Mouse (Mus musculus) liver, embryonic 11.5 days (tissue): ENCODE data around the gene Farp1. TPM values are rescaled to one million over a fixed set of nuclear protein-coding genes. Genes with fewer than 3 reads are reported as not detected.

ENCODE experiments used
- ATAC-seq: fragments of 200-750 bp; cut with Nextera tagmentation; replicated peaks from 2 replicates; pipeline ENCODE4 v1.8.0; 2017; ENCODE audit warnings: moderate number of reproducible peaks, mild to moderate bottlenecking, moderate TSS enrichment, moderate library complexity; ENCODE audit not compliant: low FRiP score
- DNase-seq: peaks from one replicate; pipeline ENCODE4 v3.0.0-alpha.2; 2017; ENCODE audit warnings: low spot score
- H3K27ac ChIP-seq: fragments of 300-500 bp; sonication (generic); 2 replicates; pipeline ENCODE4 v1.5.1; 2014; ENCODE audit warnings: mild to moderate bottlenecking, low read depth, low read length, control low read depth
- H3K27me3 ChIP-seq: fragments of 300-500 bp; sonication (generic); replicated peaks from 2 replicates; pipeline ENCODE4 v1.6.1; 2014; ENCODE audit warnings: low read length, mixed read lengths; ENCODE audit not compliant: control insufficient read depth, insufficient read depth
- H3K36me3 ChIP-seq: fragments of 300-500 bp; sonication (generic); 2 replicates; pipeline ENCODE4 v1.6.1; 2014; ENCODE audit warnings: mild to moderate bottlenecking, low read length, moderate library complexity, mixed read lengths; ENCODE audit not compliant: control insufficient read depth, insufficient read depth
- H3K4me1 ChIP-seq: fragments of 300-500 bp; sonication (generic); replicated peaks from 2 replicates; pipeline ENCODE4 v1.6.1; 2014; ENCODE audit warnings: low read length, mixed read lengths; ENCODE audit not compliant: control insufficient read depth, insufficient read depth
- H3K4me2 ChIP-seq: fragments of 300-500 bp; sonication (generic); 2 replicates; pipeline ENCODE4 v1.6.1; 2014; ENCODE audit warnings: mild to moderate bottlenecking, control low read depth, moderate library complexity
- H3K4me3 ChIP-seq: fragments of 300-500 bp; sonication (generic); 2 replicates; pipeline ENCODE4 v1.5.1; 2014; ENCODE audit warnings: low read depth, low read length, control low read depth
- H3K9ac ChIP-seq: fragments of 300-500 bp; sonication (generic); 2 replicates; pipeline ENCODE4 v1.6.1; 2014; ENCODE audit warnings: low read depth, low read length, control low read depth
- H3K9me3 ChIP-seq: fragments of 300-500 bp; sonication (generic); 2 replicates; pipeline ENCODE4 v1.6.1; 2016; ENCODE audit warnings: low read length, inconsistent platforms, mixed read lengths; ENCODE audit not compliant: control insufficient read depth
- WGBS: fragments of 180-500 bp; shearing (Covaris S2); extraction: QIAGEN DNeasy Blood & Tissue Kit; methylation state at CpG from one replicate; pipeline ENCODE4 v1.1.7; 2014; 5-methylcytosine and 5-hydroxymethylcytosine counted together
- polyA plus RNA-seq: library from polyadenylated mRNA; unstranded; fragments of >200 nt; fragmentation: Nextera tagmentation; extraction: Ambion mirVana; gene quantifications from 2 replicates; pipeline ENCODE4 v1.2.1, GENCODE M21; 2014

The Farp1 gene
- polyA plus RNA-seq, 1 experiment from 2014 or later, result 17.6 TPM

GRCm38 (mm10) chr14:121164866-121165265 lies 129.9 kb downstream of the Farp1 start:
- no peaks in the 10 kb centered on the region for H3K27me3 ChIP-seq
- ATAC-seq (no peak), DNase-seq (no peak)
- H3K4me3 ChIP-seq, result no peak overlapping the region
- H3K9me3 ChIP-seq, result no peaks in the 10 kb centered on the region
- no peak overlapping the region for H3K4me2 ChIP-seq
- H3K4me1 ChIP-seq, result 0 out of 2 replicates have a peak, but pooled peaks cover 2% of the 10 kb centered on the region
- WGBS, result 73% methylated on average over 1 of the region's 1 CpGs
- no peak overlapping the region for H3K27ac ChIP-seq
- H3K9ac ChIP-seq, result no peak overlapping the region
- no peaks in the 10 kb centered on the region for H3K36me3 ChIP-seq

- H3K4me3 ChIP-seq, result no peak overlapping the region
- no peak overlapping the region for H3K9ac ChIP-seq
- ATAC-seq, result no peak
- 83% methylated on average over 6 of the region's 6 CpGs for WGBS
- no peaks in the 10 kb centered on the region for H3K36me3 ChIP-seq
- no peaks in the 10 kb centered on the region for H3K27me3 ChIP-seq
- no peak for DNase-seq
- no peak overlapping the region for H3K27ac ChIP-seq
- H3K4me2 ChIP-seq, result no peak overlapping the region
- H3K9me3 ChIP-seq, result no peaks in the 10 kb centered on the region
- 0 out of 2 replicates have a peak, but pooled peaks cover 2% of the 10 kb centered on the region for H3K4me1 ChIP-seq
Measured at GRCm38 (mm10) chr14:121165408-121166037, 130.5 kb downstream of the Farp1 start.

- Histone ChIP-seq H3K4me2 (no peak overlapping the region), H3K27me3 (no peaks in the 10 kb centered on the region), H3K4me1 (0 out of 2 replicates have a peak, but pooled peaks cover 2% of the 10 kb centered on the region), H3K9ac (no peak overlapping the region), H3K36me3 (no peaks in the 10 kb centered on the region), H3K9me3 (no peaks in the 10 kb centered on the region), H3K4me3 (no peak overlapping the region), H3K27ac (no peak overlapping the region)
- 77% methylated on average over 7 of the region's 7 CpGs for WGBS
- no peak for ATAC-seq
- no peak for DNase-seq
Measured at GRCm38 (mm10) chr14:121166038-121166436, 131.0 kb downstream of the Farp1 start.

GRCm38 (mm10) chr14:121168716-121169115 lies 133.7 kb downstream of the Farp1 start:
- Histone ChIP-seq H3K27me3 (no peaks in the 10 kb centered on the region), H3K4me2 (no peak overlapping the region), H3K36me3 (no peaks in the 10 kb centered on the region), H3K27ac (no peak overlapping the region), H3K9ac (no peak overlapping the region), H3K9me3 (no peaks in the 10 kb centered on the region), H3K4me1 (0 out of 2 replicates have a peak, but pooled peaks cover 2% of the 10 kb centered on the region), H3K4me3 (no peak overlapping the region)
- ATAC-seq (no peak), DNase-seq (no peak)
- WGBS, result 82% methylated on average over 3 of the region's 3 CpGs

GRCm38 (mm10) chr14:121170321-121170720 lies 135.3 kb downstream of the Farp1 start:
- DNase-seq (no peak), ATAC-seq (no peak)
- Histone ChIP-seq H3K27ac (no peak overlapping the region), H3K4me3 (no peak overlapping the region), H3K36me3 (no peaks in the 10 kb centered on the region), H3K27me3 (no peaks in the 10 kb centered on the region), H3K4me2 (no peak overlapping the region), H3K4me1 (no peaks in the 10 kb centered on the region), H3K9ac (no peak overlapping the region), H3K9me3 (no peaks in the 10 kb centered on the region)
- 76% methylated on average over 9 of the region's 9 CpGs for WGBS

GRCm38 (mm10) chr14:121172065-121173036 lies 137.4 kb downstream of the Farp1 start:
- Histone ChIP-seq H3K4me1 (no peaks in the 10 kb centered on the region; the same call in 1 of the 2 replicates), H3K9ac (no peak overlapping the region), H3K36me3 (no peaks in the 10 kb centered on the region), H3K4me2 (no peak overlapping the region), H3K9me3 (no peaks in the 10 kb centered on the region), H3K27ac (no peak overlapping the region), H3K4me3 (no peak overlapping the region), H3K27me3 (no peaks in the 10 kb centered on the region)
- 83% methylated on average over 19 of the region's 19 CpGs for WGBS
- DNase-seq (no peak), ATAC-seq (no peak)

GRCm38 (mm10) chr14:121175385-121175784 lies 140.4 kb downstream of the Farp1 start:
- H3K9me3 ChIP-seq, result no peaks in the 10 kb centered on the region
- H3K4me2 ChIP-seq, result no peak overlapping the region
- no peaks in the 10 kb centered on the region; the same call in 1 of the 2 replicates for H3K4me1 ChIP-seq
- H3K9ac ChIP-seq, result no peak overlapping the region
- no peak overlapping the region for H3K27ac ChIP-seq
- no peaks in the 10 kb centered on the region for H3K36me3 ChIP-seq
- no peak overlapping the region for H3K4me3 ChIP-seq
- DNase-seq (no peak), ATAC-seq (peak; percentile 31; the same call in 1 of the 2 replicates)
- WGBS, result 53% methylated on average over 9 of the region's 9 CpGs
- H3K27me3 ChIP-seq, result no peaks in the 10 kb centered on the region

GRCm38 (mm10) chr14:121175861-121176260 lies 140.9 kb downstream of the Farp1 start:
- Histone ChIP-seq H3K4me2 (no peak overlapping the region), H3K27me3 (no peaks in the 10 kb centered on the region), H3K36me3 (no peaks in the 10 kb centered on the region), H3K27ac (no peak overlapping the region), H3K4me3 (no peak overlapping the region), H3K9me3 (no peaks in the 10 kb centered on the region), H3K4me1 (no peaks in the 10 kb centered on the region; the same call in 1 of the 2 replicates), H3K9ac (no peak overlapping the region)
- no peak for ATAC-seq
- 71% methylated on average over 4 of the region's 4 CpGs for WGBS
- DNase-seq, result no peak
